In genomic region chr16:93422221-93422620, GRCm38 (mm10) we compare ENCODE assay signal across 16 mouse cellular contexts.
DNase-seq lines count a peak whose midpoint lies in the region; ATAC-seq and TF ChIP-seq lines count a peak whose summit lies in the region.
"Had no signal": no experiment of that assay in that cellular context is flagged by ENCODE, and none has a peak within 500 bp of the region (broad histone marks: within the 10 kb centered on the region; RNA-seq: fewer than 3 reads in every experiment).

No protein-coding gene starts in this region.

- 46% methylated on average over 13 of the region's 13 CpGs for WGBS in limb, embryonic 14.5 days
- 80% methylated on average over 13 of the region's 13 CpGs for WGBS in limb, embryonic 10.5 days
- WGBS in embryonic facial prominence, embryonic 12.5 days, result 23% methylated on average over 13 of the region's 13 CpGs

- no peak overlapping the region for H3K4me3 ChIP-seq in limb, embryonic 14.5 days (replicated peaks; ENCODE audit: low read length)
- H3K4me3 ChIP-seq in limb, embryonic 10.5 days, result no peak overlapping the region
- H3K4me3 ChIP-seq in embryonic facial prominence, embryonic 12.5 days, result no peak overlapping the region
- H3K4me3 ChIP-seq: erythroblast, embryonic 14.5 days; forebrain, embryonic 15.5 days; hindbrain, embryonic 13.5 days had no signal

- peaks cover 10% of the 10 kb centered on the region; the same call in 1 of the 2 replicates for H3K4me1 ChIP-seq in limb, embryonic 14.5 days (ENCODE audit: control insufficient read depth, insufficient read depth, low read length)
- peaks cover 10% of the 10 kb centered on the region for H3K4me1 ChIP-seq in limb, embryonic 10.5 days
- peaks cover 18% of the 10 kb centered on the region for H3K4me1 ChIP-seq in embryonic facial prominence, embryonic 12.5 days

- H3K27ac ChIP-seq in limb, embryonic 14.5 days (replicated peaks; ENCODE audit: low read depth, low read length), result no peak overlapping the region
- H3K27ac ChIP-seq in limb, embryonic 10.5 days, result no peak overlapping the region
- no peak overlapping the region for H3K27ac ChIP-seq in embryonic facial prominence, embryonic 12.5 days
- H3K27ac ChIP-seq: forebrain, embryonic 10.5 days; forebrain, embryonic 15.5 days; hindbrain, embryonic 13.5 days; hindbrain, postnatal 0 days had no signal

- ATAC-seq in limb, embryonic 14.5 days (ENCODE audit: low FRiP score, low read depth), result peak; percentile 34; the same call in 1 of the 2 replicates
- peak; percentile 67; the same call in 1 of the 2 replicates for ATAC-seq in embryonic facial prominence, embryonic 12.5 days (ENCODE audit: insufficient number of reproducible peaks, insufficient read depth, low FRiP score, low TSS enrichment)
- ATAC-seq: forebrain, embryonic 15.5 days; hindbrain, postnatal 0 days had no signal

- H3K9me3 ChIP-seq in limb, embryonic 14.5 days (ENCODE audit: control insufficient read depth, low read length), result no peaks in the 10 kb centered on the region
- H3K9me3 ChIP-seq in limb, embryonic 10.5 days (replicated peaks), result no peaks in the 10 kb centered on the region
- H3K9me3 ChIP-seq in embryonic facial prominence, embryonic 12.5 days, result no peaks in the 10 kb centered on the region
- H3K9me3 ChIP-seq: embryonic facial prominence, embryonic 15.5 days; forebrain, embryonic 10.5 days; forebrain, embryonic 15.5 days; heart, embryonic 10.5 days; hindbrain, embryonic 13.5 days had no signal

- no peak overlapping the region for H3K4me2 ChIP-seq in limb, embryonic 14.5 days (replicated peaks; ENCODE audit: low read depth, low read length, severe bottlenecking)
- 0 out of 2 replicates have a peak overlapping the region, but pooled peaks have one; percentile 9 for H3K4me2 ChIP-seq in embryonic facial prominence, embryonic 12.5 days (replicated peaks)

- no peaks in the 10 kb centered on the region for H3K36me3 ChIP-seq in limb, embryonic 14.5 days (ENCODE audit: control insufficient read depth, insufficient read depth, low read length)
- H3K36me3 ChIP-seq in limb, embryonic 10.5 days, result no peaks in the 10 kb centered on the region
- H3K36me3 ChIP-seq in embryonic facial prominence, embryonic 12.5 days, result no peaks in the 10 kb centered on the region
- H3K36me3 ChIP-seq: embryonic facial prominence, embryonic 15.5 days; forebrain, embryonic 10.5 days; forebrain, embryonic 15.5 days; heart, embryonic 10.5 days; hindbrain, embryonic 13.5 days had no signal

- no peak for TF ChIP-seq POLR2A in limb, embryonic 14.5 days (IDR thresholded peaks at IDR 0.05; ENCODE audit: borderline replicate concordance, extremely low read depth, insufficient read depth, insufficient read length)

- peak; percentile 7 for DNase-seq in limb, embryonic 14.5 days (ENCODE audit: low spot score)
- DNase-seq in limb, embryonic 10.5 days (ENCODE audit: low spot score), result no peak
- peak; percentile 46 for DNase-seq in mesoderm, embryonic 11.5 days (ENCODE audit: low read depth, low spot score)
- no peak for DNase-seq in thymus, adult 18-20 months
- no peak for DNase-seq in right cerebral cortex, postnatal 14 days
- DNase-seq: adrenal gland, adult 2 months; adrenal gland, postnatal 25 days; cerebellum, adult 18-20 months had no signal

- H3K9ac ChIP-seq in limb, embryonic 14.5 days (ENCODE audit: low read depth, low read length, severe bottlenecking), result no peak overlapping the region
- no peak overlapping the region for H3K9ac ChIP-seq in embryonic facial prominence, embryonic 12.5 days
- H3K9ac ChIP-seq: embryonic facial prominence, embryonic 15.5 days; forebrain, embryonic 15.5 days; hindbrain, embryonic 13.5 days had no signal

- H3K27me3 ChIP-seq in limb, embryonic 14.5 days (ENCODE audit: control insufficient read depth, insufficient read depth, low read length), result no peaks in the 10 kb centered on the region
- H3K27me3 ChIP-seq in limb, embryonic 10.5 days (ENCODE audit: low read depth, poor library complexity, severe bottlenecking), result peaks cover 28% of the 10 kb centered on the region
- H3K27me3 ChIP-seq in embryonic facial prominence, embryonic 12.5 days, result peaks cover 6% of the 10 kb centered on the region; the same call in 1 of the 2 replicates
- H3K27me3 ChIP-seq: forebrain, embryonic 15.5 days had no signal

Comparison
In these comparisons a context has a peak if more than half of its experiments do, and no peak if none do; other contexts are left out.
1. DNase-seq: peak in limb, embryonic 14.5 days (single experiment) and mesoderm, embryonic 11.5 days (single experiment); none in limb, embryonic 10.5 days (single experiment), thymus, adult 18-20 months (0 of 2) and right cerebral cortex, postnatal 14 days (single experiment).